Mouse (Mus musculus): ENCODE results near the gene Spi1. TPM values are rescaled to one million over a fixed set of nuclear protein-coding genes. Genes with fewer than 3 reads are reported as not detected.
A peak's percentile ranks its signal among the peaks of the same experiment; 100 is the strongest.

Gene Spi1
- polyA plus RNA-seq, 1 experiment from 2014 or later = 3.3 TPM

DNA sequence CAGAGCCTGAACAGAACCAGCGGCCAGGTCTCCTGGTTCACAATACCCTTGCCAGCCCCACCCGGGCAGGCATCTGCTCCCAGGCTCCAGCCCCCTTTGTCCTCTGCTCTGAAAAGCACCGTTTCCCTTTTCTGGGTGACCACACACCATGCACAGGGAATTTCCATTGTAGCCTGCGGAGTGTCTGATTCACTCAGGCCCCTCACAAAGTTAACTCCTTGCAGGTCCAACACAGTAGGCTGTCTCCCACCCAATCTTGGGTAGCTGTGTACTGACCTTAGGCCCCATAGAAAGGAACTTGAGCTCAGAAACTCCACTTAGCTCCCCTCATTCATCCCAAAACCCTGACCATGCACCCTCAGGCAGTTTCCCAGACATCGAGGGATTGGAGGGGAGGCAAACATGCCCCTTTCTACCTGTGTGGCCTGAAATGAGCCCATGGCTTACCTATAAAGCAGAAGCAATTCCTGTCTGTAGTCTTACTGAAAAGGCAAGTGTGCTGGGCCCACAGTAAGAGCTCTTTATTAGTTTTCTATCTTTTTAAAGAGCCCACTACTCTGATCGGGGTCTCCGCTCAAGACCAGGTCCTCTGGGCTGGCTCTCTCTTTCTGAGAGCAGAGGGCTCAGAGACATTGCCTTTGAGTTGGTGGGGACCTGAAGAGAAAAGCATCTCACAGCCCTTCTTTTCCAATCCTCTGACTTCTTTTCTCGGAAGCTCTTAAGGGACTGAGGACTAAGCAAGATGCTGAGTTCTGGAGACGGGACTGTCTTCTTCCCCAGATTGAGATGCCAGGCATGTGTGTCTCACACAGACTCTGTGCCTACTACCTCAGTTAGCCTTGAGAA lies 4.4 kb downstream of the Spi1 start:
- H3K4me1 ChIP-seq = no peaks in the 10 kb centered on the region
- no peak overlapping the region for H3K27ac ChIP-seq
- ATAC-seq (replicated peaks) = no peak
- H3K27me3 ChIP-seq (replicated peaks) = no peaks in the 10 kb centered on the region
- H3K36me3 ChIP-seq (replicated peaks) = no peaks in the 10 kb centered on the region
- H3K9me3 ChIP-seq = no peaks in the 10 kb centered on the region
- H3K4me2 ChIP-seq = no peak overlapping the region
- H3K4me3 ChIP-seq = no peak overlapping the region
- H3K9ac ChIP-seq = no peak overlapping the region
- 57% methylated on average over 9 of the region's 9 CpGs for WGBS

DNA sequence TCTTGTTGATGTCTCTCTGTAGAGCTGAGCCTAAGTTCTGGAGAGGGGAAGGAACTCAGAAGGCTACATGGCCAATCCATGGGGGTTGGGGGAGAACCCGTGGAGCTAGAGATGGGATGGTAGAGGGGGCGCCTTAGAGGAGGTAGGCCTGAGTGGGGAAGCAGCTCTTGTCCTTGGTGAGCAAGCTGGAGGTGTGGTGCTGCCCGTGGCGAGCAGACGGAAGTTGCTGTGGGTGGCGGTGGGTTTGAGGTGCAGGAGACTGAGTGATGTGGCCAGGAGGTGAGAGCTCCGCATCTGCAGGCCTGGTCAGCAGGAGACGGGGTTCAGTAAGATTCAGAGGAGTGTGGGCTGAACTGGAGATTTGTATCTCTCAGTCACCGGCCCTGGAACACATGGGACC lies 5.3 kb downstream of the Spi1 start:
- 91% methylated on average over 9 of the region's 9 CpGs for WGBS

DNA sequence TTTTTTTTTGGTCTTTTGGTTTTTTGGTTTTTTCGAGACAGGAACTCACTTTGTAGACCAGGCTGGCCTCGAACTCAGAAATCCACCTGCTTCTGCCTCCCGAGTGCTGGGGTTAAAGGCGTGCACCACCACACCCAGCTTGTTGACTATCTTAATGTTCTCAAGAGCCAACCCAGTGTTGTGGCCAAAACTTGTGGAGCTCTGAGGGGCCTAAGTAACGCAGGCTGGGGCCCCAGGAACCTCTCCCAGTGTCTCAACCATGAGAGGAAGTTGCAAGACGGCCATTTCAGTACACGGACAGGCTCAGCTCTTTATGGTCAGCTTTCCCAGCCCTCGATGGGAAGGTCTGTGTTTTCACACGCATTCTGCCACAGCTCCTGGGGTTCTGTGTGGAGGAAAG lies 6.8 kb downstream of the Spi1 start:
- Histone ChIP-seq H3K9ac (no peak overlapping the region), H3K9me3 (no peaks in the 10 kb centered on the region)

More for the DNA sequence above, 5.3 kb downstream of the Spi1 start:
- Histone ChIP-seq H3K4me2 (no peak overlapping the region), H3K4me3 (no peak overlapping the region), H3K9ac (no peak overlapping the region), H3K9me3 (no peaks in the 10 kb centered on the region), H3K27ac (no peak overlapping the region), H3K4me1 (no peaks in the 10 kb centered on the region), H3K27me3 (replicated peaks) (no peaks in the 10 kb centered on the region), H3K36me3 (replicated peaks) (no peaks in the 10 kb centered on the region)
- ATAC-seq (replicated peaks) = no peak

DNA sequence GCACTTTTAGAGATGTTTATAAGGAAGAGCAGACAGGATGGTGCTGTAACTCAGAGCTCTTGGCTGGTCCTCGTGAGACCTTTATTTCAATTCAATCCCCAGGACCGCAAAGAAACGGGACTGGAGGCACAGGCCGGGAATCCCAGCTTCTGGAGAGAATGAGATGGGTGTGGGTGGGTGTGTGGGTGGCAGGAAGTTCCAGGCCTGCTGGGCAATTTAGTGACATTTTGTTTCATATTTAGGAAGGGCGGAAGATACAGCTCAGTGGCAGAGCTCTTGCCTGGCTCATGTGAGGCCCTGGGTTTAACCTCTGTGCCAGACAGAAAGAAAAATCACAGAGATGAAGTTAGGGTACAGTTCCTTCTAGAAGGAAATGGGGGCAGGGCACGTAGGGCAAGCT lies 8.0 kb downstream of the Spi1 start:
- Histone ChIP-seq H3K4me1 (no peaks in the 10 kb centered on the region), H3K36me3 (replicated peaks) (no peaks in the 10 kb centered on the region), H3K4me3 (no peak overlapping the region), H3K4me2 (no peak overlapping the region), H3K27ac (no peak overlapping the region), H3K9ac (no peak overlapping the region), H3K9me3 (no peaks in the 10 kb centered on the region), H3K27me3 (replicated peaks) (no peaks in the 10 kb centered on the region)
- no peak for ATAC-seq (replicated peaks)
- WGBS = 81% methylated on average over 6 of the region's 6 CpGs

More for the DNA sequence above, 6.8 kb downstream of the Spi1 start:
- H3K4me1 ChIP-seq = no peaks in the 10 kb centered on the region
- H3K27ac ChIP-seq = no peak overlapping the region
- no peak overlapping the region for H3K4me3 ChIP-seq
- no peaks in the 10 kb centered on the region for H3K27me3 ChIP-seq (replicated peaks)
- 81% methylated on average over 9 of the region's 9 CpGs for WGBS
- no peaks in the 10 kb centered on the region for H3K36me3 ChIP-seq (replicated peaks)
- ATAC-seq (replicated peaks) = no peak
- no peak overlapping the region for H3K4me2 ChIP-seq

DNA sequence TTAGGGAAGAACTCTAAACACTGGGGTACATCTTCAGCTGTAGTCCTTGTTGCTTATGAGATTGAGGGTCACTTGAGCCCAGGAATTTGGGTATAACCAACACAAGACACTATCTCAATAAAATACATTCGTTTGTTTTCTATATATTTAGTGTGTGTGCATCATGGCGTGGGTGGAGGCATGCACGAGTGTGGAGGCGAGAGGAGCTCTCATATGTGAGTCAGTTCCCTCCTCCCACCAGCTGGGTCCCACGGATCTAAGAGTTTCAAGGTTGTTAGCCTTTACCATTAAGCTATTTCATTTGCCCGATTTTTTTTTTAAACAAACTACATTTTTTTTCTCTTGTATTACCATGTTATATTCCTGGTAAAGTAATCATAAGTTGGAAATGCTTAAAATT lies 8.6 kb downstream of the Spi1 start:
- Histone ChIP-seq H3K36me3 (replicated peaks) (no peaks in the 10 kb centered on the region), H3K27me3 (replicated peaks) (no peaks in the 10 kb centered on the region), H3K4me3 (no peak overlapping the region), H3K4me1 (no peaks in the 10 kb centered on the region), H3K9me3 (no peaks in the 10 kb centered on the region), H3K4me2 (no peak overlapping the region), H3K27ac (no peak overlapping the region), H3K9ac (no peak overlapping the region)
- ATAC-seq (replicated peaks) = no peak
- WGBS = 81% methylated on average over 6 of the region's 6 CpGs

DNA sequence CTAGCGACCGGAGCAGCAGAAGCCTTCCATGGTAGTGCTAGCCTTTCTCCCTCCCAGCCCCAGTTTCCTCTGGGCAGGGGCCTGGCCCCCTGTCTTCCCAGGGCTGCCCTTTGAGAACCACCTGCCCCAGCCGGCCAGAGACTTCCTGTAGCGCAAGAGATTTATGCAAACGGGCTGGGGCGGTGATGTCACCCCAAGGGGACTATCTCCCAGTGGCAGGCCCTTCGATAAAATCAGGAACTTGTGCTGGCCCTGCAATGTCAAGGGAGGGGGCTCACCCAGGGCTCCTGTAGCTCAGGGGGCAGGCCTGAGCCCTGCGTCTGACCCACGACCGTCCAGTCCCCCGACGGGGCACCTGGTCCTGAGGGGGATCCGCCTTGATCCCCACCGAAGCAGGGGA lies 14.3 kb downstream of the Spi1 start:
- Histone ChIP-seq H3K27me3 (replicated peaks) (no peaks in the 10 kb centered on the region), H3K4me1 (no peaks in the 10 kb centered on the region), H3K4me3 (no peak overlapping the region), H3K4me2 (no peak overlapping the region), H3K9ac (no peak overlapping the region), H3K27ac (no peak overlapping the region), H3K36me3 (replicated peaks) (no peaks in the 10 kb centered on the region), H3K9me3 (no peaks in the 10 kb centered on the region)
- WGBS = 78% methylated on average over 14 of the region's 14 CpGs
- ATAC-seq (replicated peaks) = no peak

DNA sequence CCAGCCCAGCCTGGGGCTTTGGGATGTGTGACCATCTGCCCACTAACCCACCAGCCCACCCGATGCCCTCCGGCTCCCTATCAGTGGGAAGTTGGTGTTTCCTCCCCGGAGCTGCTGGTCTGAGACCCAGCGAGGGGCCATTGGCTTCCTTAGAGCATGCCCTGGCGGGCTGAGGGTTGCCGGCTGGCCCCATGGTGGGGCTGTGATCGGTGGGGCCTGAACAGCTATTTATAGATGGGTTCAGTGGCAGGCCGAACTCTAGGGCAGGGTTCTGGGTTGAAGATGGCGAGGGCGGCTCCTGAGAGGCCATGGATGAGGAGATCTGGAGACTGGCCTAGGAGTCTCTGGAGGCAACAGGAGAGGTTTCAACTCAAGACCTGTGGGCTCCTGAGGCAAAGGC lies 14.8 kb downstream of the Spi1 start:
- Histone ChIP-seq H3K4me3 (no peak overlapping the region), H3K4me1 (no peaks in the 10 kb centered on the region), H3K9ac (no peak overlapping the region), H3K27me3 (replicated peaks) (no peaks in the 10 kb centered on the region), H3K36me3 (replicated peaks) (no peaks in the 10 kb centered on the region), H3K4me2 (no peak overlapping the region), H3K9me3 (no peaks in the 10 kb centered on the region), H3K27ac (no peak overlapping the region)
- ATAC-seq (replicated peaks) = no peak
- WGBS = 80% methylated on average over 10 of the region's 10 CpGs

DNA sequence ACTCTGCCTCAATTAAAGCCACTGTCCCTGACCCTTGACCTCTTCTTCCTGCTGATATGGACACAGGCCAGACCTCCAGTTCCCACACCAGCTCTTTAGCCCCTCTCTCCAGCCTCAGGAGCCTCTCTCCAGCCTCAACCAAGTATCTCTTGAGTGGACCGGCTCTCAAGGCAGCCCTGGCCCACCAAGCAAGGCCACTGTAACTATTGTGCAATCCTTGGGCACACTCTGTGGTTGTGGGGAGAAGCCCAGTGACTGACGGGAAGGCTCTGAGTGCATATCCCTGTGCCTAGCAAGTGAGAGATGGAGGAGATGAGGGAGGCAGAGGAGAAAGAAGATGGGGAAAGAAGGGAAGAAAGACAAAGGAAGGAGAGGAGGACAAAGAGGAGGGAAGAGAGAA lies 16.0 kb downstream of the Spi1 start:
- H3K4me3 ChIP-seq = no peak overlapping the region
- H3K4me1 ChIP-seq = no peaks in the 10 kb centered on the region
- no peak overlapping the region for H3K9ac ChIP-seq
- no peak for ATAC-seq (replicated peaks)
- no peaks in the 10 kb centered on the region for H3K27me3 ChIP-seq (replicated peaks)
- no peak overlapping the region for H3K4me2 ChIP-seq
- WGBS = 86% methylated on average over 2 of the region's 2 CpGs
- no peaks in the 10 kb centered on the region for H3K9me3 ChIP-seq
- no peaks in the 10 kb centered on the region for H3K36me3 ChIP-seq (replicated peaks)
- no peak overlapping the region for H3K27ac ChIP-seq

DNA sequence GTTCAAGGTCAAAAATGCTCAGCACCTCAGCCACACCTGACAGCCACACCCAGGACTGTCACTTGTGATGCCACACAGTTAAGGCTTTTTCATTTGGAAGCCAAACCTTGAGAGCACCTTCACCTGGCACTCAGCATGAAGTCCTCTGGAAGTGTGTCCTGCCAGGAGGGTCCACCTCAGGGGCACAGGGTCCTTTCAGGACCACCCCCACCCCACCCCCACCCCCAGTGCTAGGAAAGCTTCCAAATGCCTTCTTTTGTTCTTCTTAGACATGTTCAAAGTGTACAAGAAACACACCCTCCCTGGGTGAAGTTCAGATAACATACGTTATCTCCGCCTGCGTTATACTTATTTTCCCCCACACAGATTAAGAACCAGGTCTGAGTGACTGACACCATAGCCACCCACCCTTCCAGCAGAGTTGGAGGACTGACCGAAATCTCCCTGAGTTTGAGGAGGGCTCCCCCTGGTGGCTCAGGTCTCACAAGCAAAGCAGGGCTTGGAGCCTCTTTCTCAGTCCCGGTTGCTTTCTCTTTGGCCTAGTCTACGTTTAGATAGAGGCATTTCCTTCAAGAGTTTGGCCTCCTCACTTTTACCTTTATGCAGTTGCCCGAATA lies 19.0 kb downstream of the Spi1 start:
- peak; percentile 86 for ATAC-seq (replicated peaks)
- Histone ChIP-seq H3K9ac (no peak overlapping the region), H3K27me3 (replicated peaks) (no peaks in the 10 kb centered on the region), H3K27ac (no peak overlapping the region), H3K36me3 (replicated peaks) (no peaks in the 10 kb centered on the region), H3K4me1 (no peaks in the 10 kb centered on the region), H3K4me3 (no peak overlapping the region), H3K4me2 (no peak overlapping the region), H3K9me3 (no peaks in the 10 kb centered on the region)
- WGBS = 4% methylated on average over 7 of the region's 7 CpGs

DNA sequence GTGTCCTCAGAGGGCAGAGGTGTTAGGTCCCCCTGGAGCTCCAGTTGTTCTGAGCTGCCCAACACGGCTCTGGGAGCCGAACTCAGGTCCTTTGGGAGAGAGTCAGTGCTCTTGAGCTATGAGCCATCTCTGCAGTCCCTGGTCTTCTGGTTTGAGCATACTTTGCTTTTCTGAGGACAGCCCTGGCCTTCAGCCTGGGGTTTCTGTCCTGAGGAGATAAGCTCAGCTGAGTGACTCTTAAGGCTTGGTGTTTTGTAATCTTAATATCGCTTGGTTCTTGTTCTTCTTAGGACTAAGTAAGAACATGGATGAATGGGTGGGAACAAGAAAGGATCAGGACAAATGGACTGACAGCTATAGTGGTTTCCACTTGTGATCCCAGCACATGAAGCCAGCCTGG lies 26.0 kb downstream of the Spi1 start:
- Histone ChIP-seq H3K4me2 (no peak overlapping the region), H3K36me3 (replicated peaks) (no peaks in the 10 kb centered on the region), H3K9me3 (no peaks in the 10 kb centered on the region), H3K9ac (no peak overlapping the region), H3K27ac (no peak overlapping the region), H3K27me3 (replicated peaks) (no peaks in the 10 kb centered on the region), H3K4me1 (no peaks in the 10 kb centered on the region), H3K4me3 (no peak overlapping the region)
- WGBS = 82% methylated on average over 3 of the region's 3 CpGs
- no peak for ATAC-seq (replicated peaks)

DNA sequence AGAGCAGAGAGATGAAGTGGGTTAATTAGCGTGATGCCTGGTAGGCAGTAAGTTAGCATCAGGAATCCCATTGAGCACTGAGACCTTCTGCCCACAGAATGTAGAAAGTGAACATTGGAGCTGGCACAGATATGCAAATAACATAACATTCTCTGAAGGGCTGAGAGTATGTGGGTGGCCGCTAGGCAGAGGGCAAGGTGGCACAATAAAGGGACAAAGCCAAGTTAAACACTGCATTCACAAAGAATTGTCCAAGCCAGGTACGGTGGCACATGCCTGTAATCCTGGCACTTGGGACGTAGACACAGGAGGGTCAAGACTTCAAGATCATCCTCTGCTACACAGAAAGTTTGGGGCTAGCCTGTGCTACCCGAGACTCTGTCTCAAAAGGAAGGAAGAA lies 27.1 kb downstream of the Spi1 start:
- H3K36me3 ChIP-seq (replicated peaks) = no peaks in the 10 kb centered on the region
- H3K4me2 ChIP-seq = no peak overlapping the region
- no peak for ATAC-seq (replicated peaks)
- H3K4me1 ChIP-seq = no peaks in the 10 kb centered on the region
- H3K9me3 ChIP-seq = no peaks in the 10 kb centered on the region
- no peak overlapping the region for H3K27ac ChIP-seq
- no peak overlapping the region for H3K9ac ChIP-seq
- H3K4me3 ChIP-seq = no peak overlapping the region
- 85% methylated on average over 5 of the region's 5 CpGs for WGBS
- H3K27me3 ChIP-seq (replicated peaks) = no peaks in the 10 kb centered on the region

DNA sequence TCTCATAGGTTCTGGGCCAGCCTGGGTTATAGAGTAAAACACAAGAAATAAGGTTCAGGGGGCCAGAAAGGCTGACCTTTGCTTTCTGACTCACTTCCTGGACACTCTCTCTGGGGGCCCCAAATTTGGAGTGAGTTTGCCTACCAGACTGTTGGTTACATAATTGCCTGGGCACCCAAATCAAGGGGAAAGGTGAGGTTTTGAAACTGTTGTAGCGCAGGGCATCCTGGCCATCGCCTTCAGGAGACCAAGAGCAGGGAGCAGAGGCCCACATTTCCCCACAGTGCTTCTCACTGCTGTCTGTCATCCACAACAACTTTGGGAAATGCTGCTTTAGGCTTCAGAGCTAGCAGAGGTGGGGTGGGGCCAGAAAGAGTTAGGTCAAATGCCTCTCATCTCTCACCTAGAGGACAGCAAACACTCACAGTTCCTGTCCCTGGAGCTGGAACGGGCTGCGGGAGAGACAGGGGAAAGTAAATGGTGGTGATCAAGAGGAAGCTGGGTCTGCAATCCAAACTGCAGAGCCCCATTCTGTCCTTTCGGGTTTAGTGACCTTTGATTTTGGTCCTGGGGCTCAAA lies 27.7 kb downstream of the Spi1 start:
- no peak overlapping the region for H3K27ac ChIP-seq
- 92% methylated on average over 5 of the region's 5 CpGs for WGBS
- ATAC-seq (replicated peaks) = no peak
- no peaks in the 10 kb centered on the region for H3K36me3 ChIP-seq (replicated peaks)
- H3K4me3 ChIP-seq = no peak overlapping the region
- H3K9ac ChIP-seq = no peak overlapping the region
- H3K4me2 ChIP-seq = no peak overlapping the region
- 0 out of 2 replicates have a peak, but pooled peaks cover 3% of the 10 kb centered on the region for H3K27me3 ChIP-seq (replicated peaks)
- no peaks in the 10 kb centered on the region for H3K9me3 ChIP-seq
- H3K4me1 ChIP-seq = no peaks in the 10 kb centered on the region

DNA sequence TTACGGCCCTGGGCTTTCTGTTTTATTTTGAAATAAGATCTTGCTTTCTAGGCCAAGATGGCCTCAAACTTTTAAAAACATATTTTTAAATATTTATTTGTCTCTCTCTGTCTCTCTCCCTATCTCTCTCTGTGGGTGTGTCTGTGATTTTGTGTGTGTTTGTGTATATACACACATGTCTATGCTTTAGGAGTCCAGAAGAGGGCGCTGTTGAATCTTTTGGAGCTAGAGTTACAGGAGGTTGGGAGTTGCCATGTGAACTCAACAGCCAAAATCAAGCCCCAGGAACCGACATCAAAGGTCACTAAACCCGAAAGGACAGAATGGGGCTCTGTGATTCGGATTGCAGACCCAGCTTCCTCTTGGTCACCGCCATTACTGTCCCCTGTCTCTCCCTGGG lies 28.2 kb downstream of the Spi1 start:
- Histone ChIP-seq H3K9me3 (no peaks in the 10 kb centered on the region), H3K27ac (no peak overlapping the region), H3K4me2 (no peak overlapping the region), H3K36me3 (replicated peaks) (no peaks in the 10 kb centered on the region), H3K4me3 (no peak overlapping the region), H3K4me1 (no peaks in the 10 kb centered on the region), H3K27me3 (replicated peaks) (0 out of 2 replicates have a peak, but pooled peaks cover 5% of the 10 kb centered on the region), H3K9ac (no peak overlapping the region)
- ATAC-seq (replicated peaks) = no peak
- 71% methylated on average over 6 of the region's 6 CpGs for WGBS
